Mouse (Mus musculus) neural tube, embryonic 10.5 days (tissue): ENCODE measurements around the gene Wdr46.

Source experiments
- DNase-seq: peaks from one replicate; pipeline ENCODE4 v3.0.0-alpha.2; 2017; ENCODE audit warnings: low spot score; ENCODE audit errors: extremely low spot score

Gene Wdr46

DNA sequence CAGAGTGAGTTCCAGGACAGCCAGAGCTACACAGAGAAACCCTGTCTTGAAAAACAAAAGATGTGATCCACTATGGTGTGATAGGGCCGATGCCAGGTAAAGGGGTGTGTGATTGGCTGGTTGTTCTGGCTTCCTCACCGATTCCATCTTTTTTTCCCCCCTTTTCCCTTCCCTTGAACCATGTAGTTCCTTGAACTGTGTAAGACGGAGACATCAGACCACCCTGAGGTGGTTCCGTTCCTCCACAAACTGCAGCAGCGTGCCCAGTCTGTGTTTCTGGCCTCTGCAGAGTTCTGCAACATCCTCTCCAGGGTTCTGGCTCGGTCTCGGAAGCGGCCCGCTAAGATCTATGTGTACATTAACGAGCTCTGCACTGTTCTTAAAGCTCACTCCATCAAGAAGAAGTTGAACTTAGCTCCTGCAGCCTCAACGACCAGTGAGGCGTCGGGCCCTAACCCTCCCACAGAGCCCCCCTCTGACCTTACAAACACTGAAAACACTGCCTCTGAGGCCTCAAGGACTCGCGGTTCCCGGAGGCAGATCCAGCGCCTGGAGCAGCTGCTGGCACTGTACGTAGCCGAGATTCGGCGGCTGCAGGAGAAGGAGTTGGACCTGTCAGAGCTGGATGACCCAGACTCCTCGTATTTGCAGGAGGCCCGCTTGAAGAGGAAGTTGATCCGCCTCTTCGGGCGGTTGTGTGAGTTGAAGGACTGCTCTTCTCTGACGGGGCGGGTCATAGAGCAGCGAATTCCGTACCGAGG lies 29.2 kb upstream of the Wdr46 start:
- DNase-seq: no peak

DNA sequence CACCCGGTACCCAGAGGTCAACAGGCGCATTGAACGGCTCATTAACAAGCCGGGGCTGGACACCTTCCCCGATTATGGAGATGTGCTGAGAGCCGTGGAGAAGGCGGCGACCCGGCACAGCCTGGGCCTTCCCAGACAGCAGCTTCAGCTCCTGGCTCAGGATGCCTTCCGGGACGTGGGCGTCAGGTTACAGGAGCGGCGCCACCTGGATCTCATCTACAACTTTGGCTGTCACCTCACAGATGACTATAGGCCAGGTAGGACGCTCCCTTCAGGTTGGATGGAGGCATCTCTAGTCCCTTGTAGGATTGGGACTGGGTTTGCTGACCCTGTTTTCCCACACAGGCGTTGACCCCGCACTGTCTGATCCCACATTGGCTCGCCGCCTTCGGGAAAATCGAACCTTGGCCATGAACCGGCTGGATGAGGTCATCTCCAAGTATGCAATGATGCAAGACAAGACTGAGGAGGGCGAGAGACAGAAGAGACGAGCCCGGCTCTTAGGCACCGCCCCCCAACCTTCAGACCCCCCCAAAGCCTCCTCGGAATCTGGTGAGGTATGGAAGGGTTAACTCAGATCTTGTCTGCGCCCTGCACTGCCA lies 28.5 kb upstream of the Wdr46 start:
- no peak for DNase-seq

GRCm38 (mm10) chr17:33913264-33913663 lies 27.2 kb upstream of the Wdr46 start:
- no peak for DNase-seq

DNA sequence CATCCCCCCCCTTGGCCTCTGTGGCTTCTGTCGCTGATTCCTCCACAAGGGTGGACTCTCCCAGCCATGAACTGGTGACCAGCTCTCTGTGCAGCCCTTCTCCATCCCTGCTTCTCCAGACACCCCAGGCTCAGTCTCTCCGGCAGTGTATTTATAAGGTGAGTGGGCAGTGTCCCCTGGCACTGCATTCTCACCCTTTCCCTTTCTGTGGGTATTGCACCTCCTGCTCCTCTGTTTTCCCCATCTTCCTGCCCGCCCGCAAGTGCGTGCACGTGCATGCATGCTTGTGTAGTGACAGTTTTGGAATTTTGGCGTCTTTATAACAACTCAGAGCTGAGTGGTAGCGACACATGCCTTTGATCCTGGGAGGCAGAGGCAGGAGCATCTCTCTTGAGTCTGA lies 26.6 kb upstream of the Wdr46 start:
- no peak for DNase-seq

DNA sequence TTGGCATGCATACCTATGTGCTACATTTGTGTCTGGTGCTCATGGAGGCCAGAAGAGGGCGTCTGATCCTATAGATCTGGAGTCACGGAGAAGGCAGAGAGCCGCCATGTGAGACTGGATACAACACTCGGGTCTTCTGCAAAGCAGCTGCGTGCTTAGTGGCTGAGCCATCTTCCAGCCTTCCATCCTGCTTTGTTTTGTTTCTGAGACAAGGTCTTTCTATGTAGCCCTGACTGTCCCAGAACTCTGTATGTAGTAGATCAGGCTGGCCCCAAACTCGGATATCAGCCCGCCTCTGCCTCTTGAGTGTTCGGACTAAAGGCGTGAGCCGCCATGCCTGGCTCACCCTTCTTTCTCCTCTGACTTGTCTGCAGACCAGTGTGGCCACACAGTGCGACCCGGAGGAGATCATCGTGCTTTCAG lies 25.5 kb upstream of the Wdr46 start:
- no peak for DNase-seq

DNA sequence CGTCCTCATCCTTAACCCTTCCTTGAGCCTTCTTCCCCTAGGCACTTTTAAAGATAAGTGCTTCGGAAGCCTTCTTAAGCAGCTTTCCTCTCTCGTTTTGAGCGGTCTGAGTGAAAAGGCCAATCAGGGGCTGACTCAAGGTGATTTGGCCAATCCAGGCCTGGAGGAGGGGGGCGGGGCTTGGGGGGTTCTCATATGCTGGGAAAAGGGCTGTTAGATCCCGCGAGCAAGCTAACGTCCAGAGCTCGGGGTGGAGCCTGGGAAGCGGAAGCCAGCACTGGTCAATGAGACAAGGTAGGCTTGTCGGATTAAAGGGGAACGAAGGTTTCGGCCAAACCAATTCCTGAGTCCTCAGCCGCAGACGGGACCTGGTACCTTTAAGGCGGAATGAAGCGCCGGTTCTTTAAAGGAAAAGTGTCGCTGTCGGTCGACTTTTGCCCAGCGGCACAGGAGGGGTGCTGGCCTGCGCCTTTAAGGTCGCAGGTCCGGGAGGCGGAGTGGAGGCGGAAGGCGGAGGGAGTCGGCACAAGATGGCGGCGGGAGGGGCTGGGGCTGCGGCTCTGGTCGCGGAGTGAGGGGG lies 24.7 kb upstream of the Wdr46 start, which contains the start of the genes Tapbp and Zbtb22:
Gene Tapbp, plus strand, starts transcription at position 229 of the 580 bp plus-strand sequence.
Gene Zbtb22, plus strand, starts transcription at position 234 of the 580 bp plus-strand sequence.
- DNase-seq: peak; percentile 95

GRCm38 (mm10) chr17:33916294-33916693 lies 24.2 kb upstream of the Wdr46 start:
- no peak for DNase-seq

- no peak for DNase-seq
Measured at GRCm38 (mm10) chr17:33916847-33917655, 23.4 kb upstream of the Wdr46 start.

DNA sequence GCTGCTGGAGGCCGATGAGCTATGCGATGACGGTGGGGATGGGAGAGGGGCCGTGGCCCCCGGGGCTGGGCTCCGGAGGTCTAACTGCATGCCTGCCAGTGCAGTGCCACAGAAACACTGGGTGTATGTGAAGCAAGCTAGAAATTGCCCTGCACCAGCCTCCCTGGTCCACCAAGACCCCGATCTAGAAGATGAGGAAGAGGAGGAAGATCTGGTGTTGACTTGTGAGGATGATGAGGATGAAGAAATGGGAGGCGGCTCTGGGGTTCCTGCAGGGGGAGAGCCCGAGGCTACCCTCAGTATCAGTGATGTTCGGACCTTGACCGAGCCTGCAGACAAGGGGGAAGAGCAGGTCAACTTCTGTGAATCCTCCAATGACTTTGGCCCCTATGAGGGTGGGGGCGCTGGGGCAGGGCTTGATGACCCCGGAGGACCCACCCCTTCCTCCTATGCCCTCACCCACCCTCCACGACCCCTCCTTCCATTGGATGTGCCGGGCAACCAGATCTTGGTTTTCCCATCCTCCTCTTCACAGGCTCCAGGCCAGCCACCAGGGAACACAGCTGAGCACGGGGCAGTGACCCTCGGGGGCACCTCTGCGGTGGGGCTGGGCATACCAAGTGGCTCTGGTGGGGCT lies 22.7 kb upstream of the Wdr46 start:
- DNase-seq: no peak

- DNase-seq: no peak
Measured at GRCm38 (mm10) chr17:33918293-33919203, 21.9 kb upstream of the Wdr46 start.

DNA sequence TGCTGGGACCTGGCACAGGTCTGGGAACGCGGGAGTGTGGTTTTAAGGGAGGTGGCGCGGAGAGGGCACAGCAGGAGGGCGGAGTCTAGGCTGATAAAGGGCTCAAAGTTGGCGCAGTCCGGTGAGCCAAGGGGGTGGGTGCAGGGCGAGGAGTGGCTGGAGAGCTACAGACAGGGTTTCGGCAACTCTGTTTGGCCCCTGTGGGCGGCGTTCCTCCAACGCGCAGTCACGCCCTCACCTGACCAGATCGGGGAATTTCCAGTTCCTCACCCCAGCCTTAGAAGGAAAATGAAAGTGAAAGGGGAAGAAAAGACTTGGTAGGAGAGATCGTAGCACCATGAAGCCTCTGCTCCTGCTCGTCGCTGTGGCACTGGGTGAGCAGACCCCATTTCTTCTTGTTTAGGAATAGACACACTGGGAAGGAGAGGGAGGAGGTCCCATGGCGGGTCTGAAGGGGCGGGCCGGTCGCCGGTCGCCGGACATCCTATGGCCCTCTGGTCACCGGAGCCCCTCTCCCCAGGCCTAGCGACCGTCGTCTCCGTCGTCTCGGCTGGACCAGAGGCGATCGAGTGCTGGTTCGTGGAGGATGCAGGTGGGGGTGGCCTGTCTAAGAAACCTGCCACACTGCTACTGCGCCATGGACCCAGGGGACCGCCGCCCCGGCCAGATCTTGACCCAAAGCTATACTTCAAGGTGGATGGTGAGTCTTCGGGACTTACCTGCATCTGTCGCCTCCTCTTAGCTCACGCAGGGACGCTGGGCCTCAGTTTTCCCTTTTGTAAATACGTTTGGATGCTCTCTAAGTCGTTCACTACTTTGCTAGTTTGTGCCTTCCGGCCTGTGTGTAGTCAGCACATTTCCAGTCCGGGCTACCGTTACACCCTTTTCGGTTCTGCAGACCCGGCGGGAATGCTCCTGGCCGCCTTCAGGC lies 20.8 kb upstream of the Wdr46 start:
- DNase-seq: peak; percentile 51

DNA sequence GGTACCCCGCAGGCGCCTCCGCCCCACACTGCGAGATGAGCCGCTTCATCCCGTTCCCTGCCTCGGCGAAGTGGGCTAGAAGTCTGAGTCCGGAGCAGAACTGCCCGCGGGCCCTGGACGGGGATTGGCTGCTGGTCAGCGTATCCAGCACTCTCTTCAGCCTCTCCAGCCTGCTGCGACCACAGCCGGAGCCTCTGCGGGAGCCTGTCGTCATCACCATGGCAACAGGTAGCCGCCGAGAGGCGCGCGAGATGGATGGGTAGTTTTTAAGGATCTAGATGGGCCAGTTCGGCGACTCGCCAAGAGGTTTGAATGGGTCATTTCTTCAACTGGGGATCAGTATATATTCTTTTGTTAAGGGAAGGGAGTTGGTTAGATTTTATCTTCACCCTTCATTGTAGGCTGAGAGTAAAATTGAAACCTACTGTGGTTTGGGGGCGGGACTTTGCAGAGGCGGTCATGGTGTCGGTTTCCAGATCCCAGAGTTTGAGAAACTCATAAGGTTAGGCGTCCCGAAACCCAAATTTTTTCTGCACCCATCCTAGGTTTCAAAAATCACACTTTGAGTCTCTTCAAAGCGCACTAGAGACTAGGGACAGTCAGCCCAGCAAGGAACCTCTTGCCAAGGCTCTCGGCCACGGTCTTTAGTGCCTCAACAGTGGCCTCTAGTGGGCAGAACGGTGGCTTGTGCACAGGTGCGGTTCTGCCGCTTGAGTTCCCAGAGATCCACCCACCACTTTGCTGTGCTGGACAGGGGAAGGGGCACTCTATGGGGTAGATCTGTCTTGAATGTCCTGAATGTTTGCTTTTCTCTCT lies 20.0 kb upstream of the Wdr46 start:
- peak; percentile 85 for DNase-seq

GRCm38 (mm10) chr17:33921361-33921760 lies 19.1 kb upstream of the Wdr46 start:
- DNase-seq: no peak

DNA sequence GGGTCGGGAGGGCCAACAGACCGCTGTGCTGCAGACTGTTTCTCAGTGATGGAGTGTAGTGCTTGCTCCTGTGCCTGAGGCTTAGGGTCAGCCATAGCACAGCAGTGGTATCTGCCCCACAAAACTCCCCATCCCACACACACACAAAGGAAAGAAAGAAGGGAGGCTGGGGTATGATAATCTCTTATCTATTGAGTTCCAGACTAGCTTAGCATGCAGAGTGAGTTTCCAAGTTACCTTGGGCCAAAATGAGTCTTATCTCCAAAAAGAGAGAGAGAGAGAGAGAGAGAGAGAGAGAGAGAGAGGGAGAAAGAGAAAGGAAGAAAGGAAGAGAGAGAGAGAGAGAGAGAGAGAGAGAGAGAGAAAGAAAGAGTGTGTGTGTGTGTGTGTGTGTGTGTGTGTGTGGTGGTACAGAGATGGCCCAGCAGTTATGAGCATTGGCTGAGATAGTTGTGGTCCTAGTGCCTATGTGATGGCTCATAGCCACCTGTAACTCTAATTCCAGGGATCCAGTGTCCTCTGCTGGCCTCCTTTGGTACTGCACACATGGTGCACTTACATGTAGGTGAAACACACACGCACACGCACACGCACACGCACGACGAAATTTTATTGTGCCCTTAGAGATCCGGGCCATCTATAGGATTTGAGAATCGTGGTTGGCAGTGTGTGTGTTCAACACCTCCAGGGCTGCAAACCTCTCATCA lies 15.7 kb upstream of the Wdr46 start:
- no peak for DNase-seq

DNA sequence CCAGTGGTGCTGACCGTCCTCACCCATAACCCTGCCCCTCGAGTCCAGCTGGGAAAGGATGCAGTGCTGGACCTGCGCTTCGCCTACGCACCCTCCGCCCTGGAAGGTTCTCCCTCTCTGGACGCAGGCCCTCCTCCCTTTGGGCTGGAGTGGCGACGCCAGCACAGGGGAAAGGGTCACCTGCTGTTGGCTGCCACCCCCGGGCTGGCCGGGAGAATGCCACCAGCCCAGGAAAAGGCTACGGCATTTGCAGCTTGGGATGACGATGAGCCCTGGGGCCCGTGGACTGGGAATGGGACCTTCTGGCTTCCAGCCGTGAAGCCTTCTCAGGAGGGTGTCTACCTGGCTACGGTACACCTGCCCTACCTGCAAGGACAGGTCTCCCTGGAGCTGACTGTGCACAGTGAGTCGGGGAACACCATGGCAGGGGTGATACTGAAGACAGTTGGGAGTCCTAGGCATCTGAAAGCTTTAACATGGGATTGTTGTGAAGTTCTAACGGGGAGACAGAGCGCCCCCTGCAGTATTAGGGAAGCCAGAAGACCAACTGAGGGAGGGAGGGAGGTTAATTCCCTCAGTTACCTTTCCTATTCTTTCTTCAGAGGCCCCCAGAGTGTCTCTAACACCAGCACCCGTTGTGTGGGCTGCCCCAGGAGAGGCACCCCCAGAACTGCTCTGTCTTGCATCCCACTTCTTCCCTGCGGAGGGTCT lies 14.9 kb upstream of the Wdr46 start:
- DNase-seq: no peak

DNA sequence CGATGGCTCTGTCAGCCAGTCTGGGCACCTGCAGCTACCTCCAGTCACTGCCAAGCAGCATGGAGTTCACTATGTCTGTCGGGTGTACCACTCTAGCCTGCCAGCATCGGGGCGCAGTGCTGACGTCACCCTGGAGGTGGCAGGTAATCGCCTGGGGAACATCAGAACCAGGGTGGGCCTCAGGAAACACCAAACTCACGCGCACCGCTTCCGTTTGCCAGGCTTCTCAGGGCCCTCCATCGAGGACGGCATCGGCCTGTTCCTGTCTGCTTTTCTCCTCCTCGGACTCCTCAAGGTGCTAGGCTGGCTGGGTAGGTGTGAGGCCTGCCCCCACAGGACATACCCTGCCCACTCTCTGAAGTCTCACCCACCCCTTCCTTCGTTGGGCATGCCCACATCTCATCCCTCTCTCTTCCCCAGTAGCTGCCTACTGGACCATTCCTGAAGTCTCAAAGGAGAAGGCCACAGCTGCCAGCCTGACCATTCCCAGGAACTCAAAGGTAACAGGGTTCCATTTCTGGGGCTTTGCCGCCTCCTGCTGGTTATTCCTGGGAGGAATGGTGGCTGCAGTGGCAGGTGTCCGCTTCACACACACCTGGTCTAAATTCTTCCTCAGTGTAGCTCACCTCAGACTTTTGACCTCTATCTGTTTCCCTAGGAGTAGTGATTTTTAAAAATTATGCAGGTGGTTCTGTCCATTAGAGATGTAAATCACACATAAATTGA lies 14.1 kb upstream of the Wdr46 start:
- no peak for DNase-seq
